Mouse (Mus musculus): ENCODE measurements at regions not wholly inside any gene's neighbourhood (a gene's known extent, or its start where the extent isn't known, plus 50 kb on each side); places are given as distances from the start of the nearest gene placed in this dataset.
"Not testable (repeated sequence)": the region's sequence is repeated elsewhere in the genome, so short reads cannot be mapped to it uniquely, and the experiment has no call there.

DNA sequence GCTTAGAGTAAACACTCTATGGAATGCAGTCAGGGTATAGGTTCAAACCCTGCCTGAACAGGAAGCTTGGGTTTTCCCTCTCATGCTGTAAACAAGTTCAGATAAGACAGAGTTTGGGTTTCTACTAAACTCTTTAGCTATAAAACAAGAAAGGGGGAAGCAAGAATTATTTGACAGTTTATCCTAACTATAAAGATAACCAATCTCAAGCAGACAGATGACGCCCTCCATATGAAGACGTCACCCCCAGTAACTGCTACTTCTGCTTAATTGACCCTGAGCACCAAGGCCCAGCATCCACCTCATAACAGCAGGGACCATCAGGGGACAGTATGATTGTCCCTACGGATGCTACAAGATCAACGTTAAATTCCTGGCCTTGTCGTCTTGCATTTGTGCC, 588.4 kb downstream of the Efna5 start:
- DNase-seq (ENCODE audit: low read depth, low spot score), result no peak

DNA sequence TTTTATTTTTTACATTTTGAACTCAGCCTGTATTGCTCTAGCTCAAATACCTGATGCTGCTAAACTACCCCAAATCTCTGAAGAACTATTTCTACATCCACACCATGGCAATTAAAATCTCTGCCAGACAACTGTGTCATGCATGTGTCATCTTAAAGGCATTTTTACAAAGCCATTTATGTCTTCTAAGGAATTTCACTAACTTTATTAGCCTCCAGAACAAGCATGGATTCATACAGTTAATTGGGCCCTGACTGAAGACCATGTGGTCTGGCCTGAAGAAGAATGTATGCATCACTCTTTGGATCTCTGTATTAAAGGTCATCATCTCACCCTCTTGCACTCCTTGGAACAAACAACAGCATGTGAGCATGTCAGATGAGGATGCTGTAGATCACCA, 593.5 kb downstream of the Efna5 start:
- no peak for DNase-seq (ENCODE audit: low read depth, low spot score)

DNA sequence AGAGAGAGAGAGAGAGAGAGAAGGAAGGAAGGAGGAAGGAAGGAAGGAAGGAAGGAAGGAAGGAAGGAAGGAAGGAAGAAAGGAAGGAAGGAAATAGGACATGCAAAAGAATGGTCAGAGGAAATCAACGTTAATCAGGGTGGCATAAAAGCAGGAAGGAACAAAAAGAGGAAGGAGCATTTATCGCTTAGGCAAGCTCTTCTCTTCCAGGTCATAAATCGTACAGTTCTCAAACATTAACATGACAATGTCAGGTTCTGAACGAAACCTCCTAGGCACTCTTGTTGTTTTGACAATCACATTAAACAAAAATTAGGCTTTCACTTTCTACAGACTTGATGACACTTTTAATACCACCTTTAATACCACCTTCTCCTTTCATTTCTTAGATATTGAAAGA, 594.0 kb downstream of the Efna5 start:
- no peak for DNase-seq (ENCODE audit: low read depth, low spot score)

DNA sequence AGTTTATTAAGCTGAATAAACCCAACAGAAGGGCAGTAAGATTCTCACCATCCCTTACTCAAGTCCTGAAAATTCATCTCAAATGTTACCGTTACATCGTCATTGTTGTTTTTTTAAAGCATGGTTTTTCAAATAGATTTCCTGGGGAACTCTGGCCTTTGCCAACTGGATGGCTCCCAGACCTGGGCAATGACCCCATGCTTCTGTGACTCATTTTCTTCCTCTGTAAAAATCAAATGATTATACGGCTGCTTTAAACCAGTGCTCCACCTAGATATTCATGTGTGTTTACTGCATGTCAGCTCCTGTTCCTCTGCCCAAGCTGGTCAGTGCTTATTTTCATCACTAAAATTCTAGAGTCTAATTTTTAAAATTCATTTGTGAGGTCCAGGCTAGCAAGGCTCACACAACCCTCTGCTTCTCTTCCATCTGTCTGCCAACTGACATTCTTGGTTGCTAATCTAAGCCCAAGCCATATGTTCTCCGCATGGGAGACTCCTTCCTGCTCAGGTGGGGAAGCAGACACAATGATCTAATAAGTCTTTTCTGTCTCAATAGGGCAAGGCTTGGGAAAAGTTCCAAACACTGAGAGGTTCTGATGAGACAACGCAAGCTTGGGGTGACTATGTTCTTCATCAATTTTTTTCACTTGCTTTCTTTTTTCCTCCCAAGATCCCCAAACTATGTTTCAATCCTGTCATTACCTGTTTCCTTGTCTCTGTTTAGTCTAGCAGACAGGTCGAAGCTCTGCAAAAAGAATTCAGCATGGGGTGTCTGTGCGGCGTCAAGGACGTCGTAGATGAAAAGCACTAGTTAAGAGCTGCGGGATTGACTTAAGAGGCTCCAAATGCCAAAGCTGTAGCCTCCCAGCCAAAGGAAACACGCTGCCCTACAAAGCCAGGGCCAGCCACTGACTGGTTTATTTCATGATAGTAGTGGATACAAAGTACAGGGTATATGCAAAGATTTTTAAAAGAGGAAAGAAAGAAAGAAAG, 594.7 kb downstream of the Efna5 start:
- DNase-seq (ENCODE audit: low read depth, low spot score), result no peak

DNA sequence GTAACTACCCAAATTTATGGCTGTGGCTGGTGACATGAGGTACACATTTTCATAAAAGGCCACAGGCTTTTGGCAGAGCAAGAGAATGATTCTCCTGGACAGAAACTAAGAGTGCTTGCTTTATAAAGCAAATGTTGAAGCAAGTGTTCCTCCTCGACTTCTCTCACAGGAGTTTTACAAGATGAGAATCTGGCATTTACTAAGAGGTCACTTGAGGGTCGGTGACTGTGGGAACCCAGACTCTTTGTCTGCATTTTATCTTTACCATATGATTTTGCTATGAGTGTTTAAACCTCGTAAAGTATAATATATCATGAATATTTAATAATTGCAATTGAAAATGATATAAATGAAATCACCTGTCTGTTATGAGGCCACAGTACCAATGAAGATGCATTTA, 600.9 kb downstream of the Efna5 start:
- no peak for DNase-seq (ENCODE audit: low read depth, low spot score)

DNA sequence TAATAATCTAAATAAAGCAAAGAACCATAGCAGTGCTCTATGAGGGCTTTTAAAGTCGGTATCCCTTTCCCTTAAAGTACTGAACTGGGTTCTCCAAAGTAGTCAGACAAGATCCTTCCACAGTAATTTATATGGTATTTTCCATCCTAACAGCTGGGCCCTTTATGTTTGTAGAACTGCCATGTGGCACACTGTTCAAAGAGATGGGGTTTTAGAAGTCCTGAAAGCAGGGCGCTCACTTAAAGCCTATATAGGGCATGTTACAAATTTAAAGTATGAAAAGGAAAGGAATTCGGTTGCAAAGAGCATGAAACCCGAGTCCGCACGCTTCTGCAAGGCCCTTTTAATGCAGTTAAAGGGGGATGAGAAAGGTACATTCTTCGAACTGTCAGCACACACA, 609.7 kb downstream of the Efna5 start:
- DNase-seq (ENCODE audit: low read depth, low spot score), result no peak

DNA sequence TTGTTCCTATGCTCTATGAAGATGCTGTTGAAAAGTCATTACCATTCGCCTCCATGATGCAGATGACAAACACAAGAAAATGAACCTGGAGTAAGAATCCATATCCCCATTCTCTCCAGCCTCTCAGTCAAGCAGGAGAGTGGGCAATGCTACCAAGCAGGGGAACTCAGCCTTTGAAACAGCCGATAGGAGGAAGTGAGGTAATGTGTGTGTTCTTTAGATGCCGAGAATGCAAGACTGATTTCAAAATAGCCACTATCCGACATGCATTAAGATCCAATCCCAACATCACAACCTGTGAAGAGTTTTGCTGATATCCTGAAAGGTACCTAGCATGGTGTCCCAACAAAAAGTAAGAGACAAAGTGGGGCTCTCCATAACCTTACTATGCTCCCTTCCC, 611.8 kb downstream of the Efna5 start:
- DNase-seq (ENCODE audit: low read depth, low spot score), result no peak

DNA sequence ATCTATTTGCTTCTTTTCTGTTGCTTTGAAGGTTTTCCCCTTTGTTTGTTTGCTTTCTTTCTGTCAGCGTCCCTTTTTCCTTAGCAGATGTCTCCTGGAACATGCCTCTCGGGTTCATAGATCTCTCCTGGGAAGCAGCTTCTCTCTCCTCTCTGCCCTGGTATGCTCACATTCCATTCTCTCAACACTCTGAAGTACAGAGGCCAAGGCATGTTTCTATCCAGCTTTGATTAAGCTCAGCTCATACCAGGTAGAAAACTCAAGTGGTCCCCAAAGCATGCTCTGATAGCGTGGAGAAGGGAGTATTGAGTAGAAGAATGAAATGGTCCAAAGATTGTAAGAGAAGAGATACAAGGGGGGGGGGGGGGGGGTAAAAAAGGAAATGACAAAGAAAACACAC, 627.7 kb downstream of the Efna5 start:
- DNase-seq (ENCODE audit: low read depth, low spot score), result no peak

DNA sequence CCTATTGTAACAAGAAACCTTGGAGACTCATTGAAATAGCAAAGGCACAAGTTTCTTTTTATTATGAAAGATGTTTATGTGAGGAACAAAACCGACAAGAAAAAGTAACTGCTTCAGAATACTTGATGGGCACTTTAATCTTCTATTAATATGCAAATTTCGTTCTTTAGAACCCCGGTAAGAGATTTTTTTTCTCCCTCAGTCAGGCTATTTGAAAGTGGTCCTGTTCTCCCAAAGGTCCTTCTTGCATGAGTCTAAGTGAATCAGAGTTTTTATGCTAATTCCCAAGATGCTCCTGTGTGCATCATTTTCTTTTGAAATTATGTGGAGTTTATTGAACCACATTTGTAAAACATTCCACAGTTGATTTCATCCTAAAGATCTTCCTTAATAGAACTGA, 633.1 kb downstream of the Efna5 start:
- no peak for DNase-seq (ENCODE audit: low read depth, low spot score)

DNA sequence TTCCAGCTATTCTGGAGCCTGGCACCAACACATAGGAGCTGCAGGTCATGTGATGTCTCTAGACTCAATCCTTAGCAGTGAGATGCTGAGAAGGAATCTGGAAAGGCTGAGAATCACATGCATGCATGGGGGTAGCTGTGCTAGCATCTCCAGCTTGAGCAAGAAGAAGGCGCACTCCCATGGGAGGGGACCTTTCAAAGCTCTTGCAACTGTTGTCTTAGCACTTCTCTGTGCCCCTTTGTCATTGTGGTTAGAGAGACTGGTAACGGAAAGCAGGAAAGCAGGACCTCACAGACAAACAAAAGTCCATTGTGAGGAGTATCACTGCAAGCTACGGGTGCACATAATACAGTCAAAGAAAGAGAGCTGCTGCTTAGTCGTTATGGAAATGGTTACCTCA, 634.5 kb downstream of the Efna5 start:
- DNase-seq (ENCODE audit: low read depth, low spot score), result no peak

DNA sequence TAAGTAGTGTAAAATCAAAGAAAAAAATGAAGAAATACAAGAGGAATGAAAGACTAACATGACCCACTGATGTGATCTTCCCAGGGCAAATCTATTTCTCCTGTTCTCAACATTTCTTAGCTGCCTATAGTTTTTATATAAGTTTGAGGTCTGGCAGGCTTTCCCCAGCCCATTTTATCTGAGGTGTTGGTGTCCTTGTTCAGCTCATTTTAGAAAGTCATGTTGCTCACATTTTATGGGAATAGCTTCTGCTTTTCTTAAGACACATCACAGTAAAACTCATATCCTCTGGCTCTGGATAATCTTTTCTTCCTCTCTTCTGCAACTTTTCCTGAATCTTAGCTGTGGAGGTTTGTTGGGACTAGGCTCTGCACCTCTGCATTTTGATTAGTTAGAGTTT, 650.2 kb downstream of the Efna5 start:
- DNase-seq (ENCODE audit: low read depth, low spot score), result no peak

DNA sequence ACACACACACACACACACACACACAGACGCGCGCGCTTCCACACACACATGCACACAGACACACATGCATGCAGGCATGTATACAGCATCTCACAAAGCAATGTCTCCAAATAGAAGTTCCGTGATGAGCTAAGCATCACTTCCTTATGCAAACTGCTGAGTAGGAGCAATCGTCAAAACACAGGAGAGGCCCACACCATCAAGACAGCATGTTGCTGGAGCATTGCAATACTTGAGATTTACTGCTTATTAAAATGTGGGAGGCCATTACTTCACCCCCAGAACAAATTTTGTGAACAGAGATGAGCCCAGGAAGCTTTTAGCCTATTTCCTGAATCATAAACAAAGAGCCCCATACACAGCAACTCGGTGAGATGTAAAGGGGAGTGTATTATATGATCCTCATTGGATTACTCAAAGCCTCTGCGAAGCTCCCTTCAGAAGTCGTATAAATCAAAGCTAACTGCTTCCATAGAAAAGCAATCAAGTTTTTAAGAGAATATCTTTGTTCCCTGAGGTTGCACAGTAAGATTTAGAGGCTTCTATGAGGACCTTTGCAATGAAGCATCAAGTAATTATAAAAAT, 670.6 kb downstream of the Efna5 start:
- no peak for DNase-seq (ENCODE audit: low read depth, low spot score)

DNA sequence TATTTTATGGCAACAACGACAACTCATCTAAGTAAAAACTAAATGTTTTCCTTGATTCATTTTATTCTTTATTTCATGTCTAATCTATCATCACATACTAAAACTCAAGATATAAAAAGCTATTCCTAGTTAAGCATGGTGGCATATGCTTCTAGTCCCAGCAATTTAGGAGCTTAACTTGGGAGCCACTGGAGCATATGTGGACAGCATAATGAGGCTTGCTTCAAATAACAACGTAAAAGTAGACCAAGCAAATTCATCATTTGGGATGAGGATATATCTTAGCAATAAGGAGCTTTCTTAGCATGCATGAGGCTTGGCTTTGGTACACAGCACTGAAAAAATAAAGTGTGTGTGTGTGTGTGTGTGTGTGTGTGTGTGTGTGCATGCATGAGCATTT, 678.5 kb downstream of the Efna5 start:
- no peak for DNase-seq (ENCODE audit: low read depth, low spot score)

DNA sequence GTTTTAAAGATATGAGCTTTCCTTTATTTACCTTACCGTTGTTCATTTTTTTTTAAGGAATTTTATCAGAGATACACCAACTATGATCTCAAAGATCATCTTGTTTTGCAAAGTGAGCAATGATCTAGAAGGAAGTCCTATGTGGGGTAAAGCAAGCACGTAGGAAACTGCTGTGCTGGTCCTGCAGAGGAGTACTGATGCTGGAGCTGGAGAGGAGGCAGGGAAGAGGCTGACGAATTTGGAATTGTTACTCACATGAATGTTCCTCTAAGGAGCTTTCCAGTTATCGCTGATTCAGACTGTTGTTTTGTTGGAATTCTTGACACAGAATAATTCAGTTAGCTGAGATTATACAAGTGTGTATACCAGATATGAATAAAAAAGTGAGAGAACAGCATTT, 680.6 kb downstream of the Efna5 start:
- DNase-seq (ENCODE audit: low read depth, low spot score), result no peak

DNA sequence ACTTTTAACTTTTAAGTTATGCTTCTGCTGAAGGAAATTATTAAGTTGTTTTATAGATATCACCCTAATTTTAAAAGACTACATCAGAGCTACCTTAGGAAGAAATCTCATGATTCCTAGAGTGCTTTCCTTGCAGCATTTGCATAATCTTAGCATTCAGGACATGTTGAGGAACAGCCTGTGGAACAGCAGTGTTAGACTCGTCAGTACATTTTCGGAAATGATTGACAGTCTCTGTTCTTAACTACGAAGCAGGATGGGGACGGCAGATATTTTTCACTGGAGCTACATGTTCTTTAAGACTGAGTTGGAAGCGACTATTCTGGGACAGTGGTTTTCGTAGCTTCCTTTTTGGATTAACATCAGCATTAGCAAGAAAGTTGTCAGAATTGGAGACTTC, 681.6 kb downstream of the Efna5 start:
- no peak for DNase-seq (ENCODE audit: low read depth, low spot score)

DNA sequence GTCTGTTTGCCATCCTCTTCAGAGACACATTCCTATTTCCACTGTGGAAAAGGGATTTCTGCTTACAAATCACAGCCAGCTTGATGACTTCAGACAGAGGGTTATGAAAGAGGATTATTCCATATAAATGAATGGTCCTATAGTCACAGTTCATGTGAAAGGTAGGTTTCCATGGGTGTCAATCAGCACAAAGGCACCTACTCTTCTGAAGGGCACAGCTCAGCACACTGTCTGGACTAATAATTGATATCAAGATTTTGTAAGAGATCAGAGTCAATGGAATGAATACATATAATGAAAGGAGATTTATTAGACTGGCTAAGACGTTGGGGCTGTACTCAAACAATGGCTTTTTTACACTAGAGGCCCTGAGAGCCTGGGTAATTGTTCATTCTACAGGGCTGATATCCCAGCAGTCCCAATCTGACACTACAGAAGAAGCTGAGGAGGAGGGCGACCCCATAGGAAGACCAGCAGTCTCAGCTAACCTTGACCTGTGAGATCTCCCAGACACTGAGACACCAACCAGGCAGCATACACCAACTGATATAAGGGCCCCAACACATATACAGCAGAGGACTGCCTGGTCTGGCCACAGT, 702.4 kb downstream of the Efna5 start:
- no peak for DNase-seq (ENCODE audit: low read depth, low spot score)

DNA sequence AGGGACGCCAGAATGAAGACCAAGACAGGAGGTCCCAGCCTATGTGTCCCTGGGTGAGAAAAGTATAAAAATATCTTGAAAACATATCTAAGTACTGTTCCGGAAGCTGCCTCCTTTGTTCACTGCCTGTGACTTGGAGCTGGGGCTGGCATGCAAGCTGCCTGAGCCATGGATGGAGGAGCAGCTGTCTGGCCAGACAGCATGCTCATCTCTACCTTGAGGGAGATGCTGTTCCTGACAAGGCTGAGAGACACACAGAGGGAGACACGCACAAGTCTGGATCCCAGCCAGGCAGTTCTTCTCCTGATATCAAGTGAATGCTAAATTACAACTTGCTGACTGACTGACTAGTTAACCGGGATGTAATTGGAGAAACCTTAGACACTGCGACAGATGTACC, 704.8 kb downstream of the Efna5 start:
- DNase-seq (ENCODE audit: low read depth, low spot score), result no peak

DNA sequence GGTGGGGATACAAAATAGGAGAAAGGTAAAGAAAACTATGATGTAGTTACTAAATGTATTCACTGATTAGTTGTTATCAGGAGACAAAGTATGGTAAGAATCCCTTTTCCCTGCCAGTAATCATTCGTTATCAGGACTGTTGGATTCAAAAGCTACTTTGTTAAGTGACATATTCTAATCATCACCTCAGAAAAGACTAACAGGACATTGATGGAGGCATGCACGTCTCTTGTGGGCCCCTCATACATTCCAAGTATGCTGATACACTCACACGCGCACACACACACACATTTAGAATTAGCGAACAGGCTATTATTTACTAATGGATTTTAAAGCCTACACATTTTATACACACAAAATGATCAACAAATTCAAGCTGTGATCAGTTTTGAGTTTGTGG, 708.8 kb downstream of the Efna5 start:
- no peak for DNase-seq (ENCODE audit: low read depth, low spot score)

DNA sequence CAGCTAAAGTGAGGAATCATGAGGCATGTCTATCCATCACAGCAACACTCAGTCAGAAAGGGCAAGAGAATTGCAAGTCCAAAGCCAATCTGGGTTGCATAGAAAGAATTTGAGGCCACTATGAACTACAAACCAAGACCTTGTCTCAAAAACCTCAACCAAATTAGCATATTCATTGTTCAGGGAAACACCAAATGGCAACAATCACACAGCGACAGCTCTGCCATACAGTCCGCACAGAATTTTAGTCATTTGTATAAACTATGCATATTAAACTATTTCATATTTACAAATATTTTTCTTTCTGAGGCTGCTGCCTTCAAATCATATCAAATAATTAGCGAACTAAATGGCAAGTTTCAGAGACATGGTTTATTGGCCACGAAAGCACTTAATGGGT, 709.6 kb downstream of the Efna5 start:
- no peak for DNase-seq (ENCODE audit: low read depth, low spot score)

DNA sequence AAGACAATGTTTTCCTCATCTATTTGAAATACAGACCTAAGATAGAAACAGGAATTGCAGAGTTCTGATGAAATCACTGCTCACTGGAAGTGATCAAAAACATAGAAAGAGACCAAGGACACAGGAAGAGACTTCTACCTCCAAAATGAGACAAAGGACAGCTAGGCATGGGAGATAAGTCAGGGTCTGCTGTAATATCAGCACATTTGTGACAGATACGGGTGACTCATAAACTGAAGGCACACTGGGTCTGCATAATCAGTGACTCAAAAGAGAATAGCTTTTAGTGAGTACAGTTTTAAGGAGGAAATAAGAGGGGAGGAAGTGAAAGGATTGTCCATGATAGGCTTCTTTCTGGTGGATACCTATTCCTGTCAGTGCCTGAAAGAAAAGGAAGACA, 719.7 kb downstream of the Efna5 start:
- DNase-seq (ENCODE audit: low read depth, low spot score), result no peak

DNA sequence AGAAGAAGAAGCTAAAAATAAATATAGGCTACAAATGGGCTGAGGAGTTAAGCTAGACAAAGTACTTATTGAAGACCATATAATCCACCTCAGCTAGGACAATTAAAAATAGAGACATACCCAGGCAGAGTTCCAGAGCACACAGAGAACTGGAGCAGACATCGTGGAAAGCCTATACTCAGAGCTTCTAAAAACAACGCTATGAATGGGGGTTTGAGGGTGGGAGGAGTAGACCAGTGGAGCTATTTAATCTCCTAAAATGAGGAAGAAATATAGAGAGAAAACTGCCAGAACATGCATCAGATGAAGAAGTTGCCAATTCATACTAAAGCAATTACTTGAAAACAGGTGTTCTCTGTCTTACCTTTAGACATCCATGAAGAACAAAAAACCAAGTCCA, 720.8 kb downstream of the Efna5 start:
- DNase-seq (ENCODE audit: low read depth, low spot score), result no peak

DNA sequence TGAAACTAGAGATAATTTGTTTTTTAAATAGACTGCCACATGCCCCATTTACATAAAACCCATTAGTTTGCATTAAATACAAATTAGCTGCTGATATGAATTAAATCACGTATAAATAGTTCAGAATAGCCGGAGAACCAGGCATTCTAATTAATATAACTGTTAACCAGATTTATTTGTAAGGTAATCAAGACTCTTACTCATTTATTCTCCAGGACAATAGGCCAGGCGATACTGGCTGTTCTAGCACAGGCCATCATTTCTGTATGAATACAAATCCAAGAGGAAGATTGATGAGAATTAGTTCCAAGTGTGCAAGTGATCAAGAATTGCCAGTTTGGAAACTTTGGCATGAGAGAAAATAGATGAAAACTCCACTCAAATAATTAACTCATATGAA, 746.1 kb downstream of the Efna5 start:
- no peak for DNase-seq (ENCODE audit: low read depth, low spot score)

DNA sequence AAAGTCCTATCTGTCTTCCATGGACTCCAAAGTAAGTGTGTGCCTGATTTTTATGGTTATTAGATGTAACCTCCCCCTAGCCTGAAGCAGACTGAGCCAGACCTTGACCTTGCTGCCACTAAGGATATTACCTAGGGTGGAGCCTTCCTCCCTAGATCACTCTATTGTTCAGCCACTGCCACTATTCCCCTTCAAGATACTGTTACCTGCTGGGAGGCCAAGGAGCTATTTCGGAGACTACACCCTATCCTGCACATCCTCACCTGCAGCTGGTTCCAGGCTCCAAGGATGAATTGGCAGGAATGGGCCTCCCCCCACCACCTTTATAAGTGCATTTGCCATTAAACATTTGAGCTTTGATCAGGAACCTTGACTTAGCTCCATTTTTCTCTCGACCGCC, 769.4 kb downstream of the Efna5 start:
- DNase-seq (ENCODE audit: low read depth, low spot score), result not testable (repeated sequence)
